Mouse (Mus musculus): ENCODE results near the gene Rnf213. TPM values are rescaled to one million over a fixed set of nuclear protein-coding genes. Genes with fewer than 3 reads are reported as not detected.
A peak's percentile ranks its signal among the peaks of the same experiment; 100 is the strongest.

Rnf213 gene
- total RNA-seq, 2 experiments from 2014 or later, result 29.1 to 31.6 TPM

DNA sequence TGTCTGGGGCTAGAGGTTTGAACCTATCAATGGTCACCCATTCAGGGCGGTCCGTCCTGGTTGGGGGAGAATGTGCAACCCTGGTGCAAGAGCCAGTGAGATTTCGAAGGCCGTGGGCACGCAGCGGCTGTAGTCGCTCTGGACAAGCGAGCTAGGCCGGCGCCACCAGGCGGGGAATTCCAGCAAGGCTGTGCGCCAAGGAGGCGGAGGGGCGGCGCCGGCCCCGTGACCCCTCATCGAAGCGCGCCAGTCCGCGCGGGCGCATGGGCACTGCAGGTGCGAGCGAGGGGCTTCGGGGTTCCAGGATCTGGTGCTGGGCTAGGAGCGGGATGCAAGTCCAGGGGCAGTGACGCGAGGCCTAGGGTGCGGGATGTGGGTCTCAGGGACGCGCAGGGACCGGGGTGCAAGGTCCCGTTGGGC, 3.0 kb upstream of the Rnf213 start:
- DNase-seq (ENCODE audit: low spot score in 2 of 2), result peak; percentile 73 to 76

DNA sequence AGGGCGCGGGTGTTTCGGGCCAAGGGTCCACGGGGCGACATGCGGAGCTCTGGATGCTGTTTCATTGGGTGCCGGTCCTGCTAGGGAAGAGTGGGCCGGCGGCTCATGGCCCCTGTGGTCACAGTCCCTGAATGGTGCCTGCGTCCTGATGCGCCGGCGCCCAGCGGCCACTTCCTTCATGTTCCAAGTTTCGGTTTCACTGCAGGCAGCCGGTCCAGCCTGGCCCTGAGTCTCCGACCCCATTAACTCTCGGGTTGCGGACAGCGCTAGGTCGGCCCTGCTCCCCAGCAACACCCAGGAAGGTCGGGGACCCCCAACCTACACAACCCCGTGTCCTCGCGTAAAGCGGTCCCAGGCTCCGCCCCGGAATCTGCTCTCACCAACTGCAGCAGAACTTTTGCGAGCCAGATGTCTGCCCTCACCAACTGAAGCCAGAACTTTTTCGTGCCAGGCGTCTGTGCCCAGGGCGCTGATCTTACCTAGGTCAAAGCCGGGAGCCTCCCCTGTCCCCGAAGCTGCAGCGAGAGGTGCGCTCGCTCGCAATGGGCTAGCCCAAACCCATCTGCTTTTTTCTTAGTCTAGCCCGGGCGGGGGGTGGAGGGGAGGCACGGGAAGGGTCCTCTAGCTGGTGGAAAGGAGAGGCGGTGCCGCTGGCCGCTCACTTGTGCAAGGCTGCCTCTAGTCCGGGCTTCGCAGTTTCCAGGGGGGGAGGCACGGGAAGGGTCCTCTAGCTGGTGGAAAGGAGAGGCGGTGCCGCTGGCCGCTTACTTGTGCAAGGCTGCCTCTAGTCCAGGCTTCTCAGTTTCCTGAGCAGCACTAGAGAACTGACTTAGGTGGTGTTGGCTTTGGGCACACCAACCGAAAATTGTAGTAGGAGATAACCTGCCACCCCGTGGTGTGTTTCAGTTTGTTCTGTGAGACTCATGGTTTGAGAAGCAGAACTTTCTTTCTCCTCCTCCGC, 2.3 kb upstream of the Rnf213 start:
- DNase-seq (ENCODE audit: low spot score in 2 of 2), result peak; percentile 46 to 55

DNA sequence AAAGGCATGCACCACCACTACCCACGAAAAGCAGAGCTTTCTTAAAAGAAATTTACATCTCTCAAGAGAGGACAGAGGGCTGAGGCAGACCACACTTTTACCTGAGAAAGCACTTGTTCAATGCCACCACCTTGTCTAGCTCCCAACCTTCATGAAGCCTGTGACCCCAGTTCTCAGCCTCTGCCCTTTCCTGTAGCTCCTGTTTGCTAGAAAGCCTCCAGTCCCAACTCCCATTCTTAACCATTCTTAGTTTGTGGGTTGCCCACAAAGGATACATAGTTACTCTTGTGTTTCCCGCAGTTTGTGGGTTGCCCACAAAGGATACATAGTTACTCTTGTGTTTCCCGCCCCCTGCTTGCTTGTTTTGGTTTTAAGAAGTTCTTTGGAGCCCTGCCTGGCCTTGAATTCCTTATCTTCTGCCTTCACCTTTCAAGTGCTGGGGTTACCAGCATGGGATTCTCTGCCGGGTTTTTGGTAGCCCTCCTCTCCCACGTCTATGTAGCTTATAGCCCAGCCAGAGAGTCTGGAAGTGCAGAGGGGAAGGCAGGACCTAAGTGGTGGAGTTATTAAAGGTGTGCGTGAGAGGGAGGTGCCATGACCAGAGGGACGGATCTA, 1.4 kb upstream of the Rnf213 start:
- no peak for DNase-seq (ENCODE audit: low spot score in 2 of 2)

DNA sequence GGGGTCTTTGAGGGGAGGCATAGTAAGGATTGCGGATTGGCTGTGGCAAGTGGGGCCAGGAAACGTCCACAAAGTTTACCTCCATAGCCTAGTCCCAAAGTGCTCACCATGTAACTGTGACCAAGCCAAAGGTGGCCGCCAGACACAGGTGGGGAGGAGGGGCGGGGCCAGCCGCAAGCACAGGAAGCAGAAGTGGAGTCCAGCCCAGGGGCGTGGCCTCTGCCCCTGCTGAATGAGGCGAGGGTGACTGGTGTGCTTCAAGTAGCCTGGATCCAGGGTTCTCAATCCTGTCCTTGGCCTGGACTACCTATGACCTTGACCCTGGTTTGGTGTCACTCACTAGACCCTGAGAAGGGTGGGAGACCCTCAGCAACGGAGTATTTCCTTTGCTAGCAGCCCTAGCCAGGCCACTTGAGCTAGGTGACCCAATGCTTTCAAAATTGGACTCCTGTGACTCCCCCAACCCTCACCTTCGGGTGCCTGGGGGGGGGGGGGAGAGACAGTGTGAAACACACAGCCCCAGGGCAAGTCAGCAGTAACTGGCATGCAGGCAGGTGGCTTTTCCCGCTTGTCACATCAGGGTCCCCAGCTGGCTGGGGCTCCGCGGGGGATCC, 792 bp upstream of the Rnf213 start:
- peak; percentile 40 to 46 for DNase-seq (ENCODE audit: low spot score in 2 of 2)

DNA sequence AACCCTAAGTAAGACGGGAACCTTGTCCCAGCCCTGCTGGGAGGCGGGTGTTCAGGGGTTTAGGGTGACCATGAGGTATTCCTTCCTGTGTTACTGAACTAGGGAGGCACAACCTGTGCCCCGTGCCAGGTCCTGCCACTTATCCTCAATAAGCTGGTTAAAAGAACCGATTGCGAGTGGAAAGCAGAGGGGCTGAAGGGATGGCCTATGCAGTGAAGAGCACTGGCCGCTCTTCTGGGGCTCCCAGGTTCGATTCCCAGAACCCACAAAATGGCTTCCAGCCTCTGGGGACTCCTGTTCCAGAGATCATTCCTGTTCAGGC, 544 bp downstream of the Rnf213 start:
- no peak for DNase-seq (ENCODE audit: low spot score in 2 of 2)

DNA sequence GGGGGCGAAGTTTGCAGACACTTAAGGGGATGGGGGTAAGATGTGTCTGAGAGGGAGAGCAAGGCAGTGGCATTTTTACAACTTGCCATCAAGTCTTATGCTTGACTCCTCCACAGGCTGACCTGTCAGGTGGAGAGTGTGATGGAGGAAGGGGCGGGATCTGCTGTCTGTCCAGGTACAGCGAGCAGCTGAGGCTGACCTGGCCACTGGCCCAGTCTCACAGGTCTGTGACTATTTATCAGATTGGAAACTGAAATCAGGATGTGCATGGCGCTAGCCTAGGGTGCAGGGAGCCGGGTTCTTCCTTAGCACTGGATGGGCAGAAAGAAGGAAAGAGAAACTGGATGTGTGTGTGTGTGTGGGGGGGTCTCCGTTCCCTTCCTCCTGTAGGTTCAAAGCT, 1.3 kb downstream of the Rnf213 start:
- DNase-seq (ENCODE audit: low spot score in 2 of 2), result no peak

DNA sequence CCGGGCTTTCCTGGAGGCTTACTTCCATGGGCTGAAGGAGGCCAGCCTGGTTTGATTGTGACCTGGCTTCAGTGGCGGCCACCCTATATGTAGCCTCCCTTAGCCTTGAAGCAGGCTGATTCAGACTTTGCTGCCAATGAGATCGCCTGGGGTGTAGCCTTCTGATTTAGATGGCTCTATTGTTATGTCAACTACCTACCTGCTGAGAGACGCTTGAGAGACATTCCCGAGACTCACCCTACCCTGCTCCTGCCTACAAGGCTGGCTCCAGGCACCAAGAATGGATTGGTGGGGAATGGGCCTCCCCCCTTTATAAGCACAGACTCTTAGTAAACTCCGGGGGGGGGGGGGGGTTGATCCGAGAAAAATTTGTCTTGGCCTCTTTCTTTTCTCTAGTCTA, 2.5 kb downstream of the Rnf213 start:
- DNase-seq (ENCODE audit: low spot score in 2 of 2), result no peak

DNA sequence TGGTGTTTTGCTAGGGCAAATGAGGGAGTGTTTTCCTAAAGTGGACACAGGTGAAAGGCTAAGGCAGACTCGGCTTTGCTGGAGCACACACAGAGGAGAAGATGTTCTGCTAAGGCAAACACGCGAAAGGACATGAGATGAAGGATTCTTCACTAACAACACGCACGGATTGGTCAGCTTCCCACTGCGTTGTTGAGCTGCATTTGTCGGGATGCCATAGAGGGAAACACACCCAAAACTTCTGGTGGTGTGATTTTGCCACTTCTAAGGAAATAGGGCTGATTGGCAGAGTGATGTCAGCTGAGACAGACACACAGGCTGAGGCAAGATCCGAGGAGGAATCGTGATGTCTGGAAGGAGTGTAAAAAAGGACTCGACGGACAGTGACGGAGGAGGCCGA, 3.0 kb downstream of the Rnf213 start:
- DNase-seq (ENCODE audit: low spot score in 2 of 2), result no peak

DNA sequence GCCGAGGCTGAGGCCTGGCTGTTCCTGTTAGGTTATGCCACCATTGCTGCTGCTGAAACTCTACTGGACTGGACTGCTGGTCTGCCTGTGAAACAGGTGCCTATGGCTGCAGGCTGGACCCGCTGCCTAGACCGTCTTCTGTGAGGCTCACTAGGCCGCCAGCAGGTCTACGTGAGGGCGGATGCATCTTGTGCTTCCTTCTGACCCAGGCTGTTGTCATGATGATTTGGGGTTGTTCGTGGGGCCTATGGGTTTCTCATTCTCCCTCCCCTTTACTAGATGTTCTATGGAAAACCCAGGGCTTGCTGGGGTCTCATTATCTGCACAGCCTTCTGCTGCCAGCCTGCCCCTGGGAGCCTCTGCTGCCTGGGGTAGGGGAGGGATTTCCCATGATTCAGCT, 3.6 kb downstream of the Rnf213 start:
- no peak for DNase-seq (ENCODE audit: low spot score in 2 of 2)

DNA sequence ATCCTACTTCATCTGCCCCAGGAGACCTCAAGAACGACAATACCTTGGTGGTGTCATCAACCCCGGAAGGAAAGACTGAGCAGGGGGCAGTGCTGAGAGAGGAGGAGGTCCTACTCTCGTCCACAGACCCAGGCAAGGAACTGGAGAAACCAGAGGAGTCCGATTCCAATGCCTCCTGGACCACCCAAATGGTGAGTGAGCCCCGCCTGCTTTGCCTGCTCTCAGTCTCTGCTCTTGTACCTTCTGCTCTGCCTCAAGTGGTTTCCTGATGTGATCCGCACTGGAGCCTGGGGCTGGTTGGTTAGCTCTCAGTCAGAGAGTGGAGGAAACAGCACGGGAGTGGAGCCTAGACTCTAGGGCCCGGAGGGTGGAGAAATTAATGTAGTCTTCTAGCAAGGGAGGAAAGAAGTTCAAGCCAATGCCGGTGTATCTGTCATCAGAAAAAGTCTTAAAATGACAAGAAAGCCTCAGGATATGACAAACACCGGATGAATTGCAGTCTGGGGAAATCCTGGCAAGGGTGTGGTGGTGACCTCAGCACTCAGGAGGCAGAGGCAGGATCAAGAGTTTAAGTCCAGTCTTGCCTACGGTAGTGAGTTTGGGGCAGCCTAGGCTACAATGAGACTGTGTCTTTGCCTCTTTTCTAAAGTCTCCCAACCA, 9.7 kb downstream of the Rnf213 start:
- no peak for DNase-seq (ENCODE audit: low spot score in 2 of 2)

DNA sequence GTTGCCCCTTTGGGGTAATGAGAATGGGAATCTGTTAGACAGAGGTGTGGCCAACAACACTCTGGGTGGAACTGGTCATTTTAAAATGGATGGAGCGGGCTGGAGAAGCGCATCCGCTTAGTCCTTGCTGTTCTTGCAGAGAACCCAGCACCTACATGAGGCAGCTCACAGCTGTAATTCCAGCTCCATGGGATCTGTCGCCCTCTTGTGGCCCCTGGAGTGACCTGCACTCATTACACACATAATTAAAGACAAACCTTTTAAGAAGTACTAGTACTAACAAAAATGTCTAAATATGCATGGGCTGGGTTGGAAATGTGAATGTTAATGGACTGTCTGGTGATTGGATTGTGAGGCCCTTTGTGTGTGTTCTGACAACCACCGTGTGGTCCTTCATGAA, 11.7 kb downstream of the Rnf213 start:
- no peak for DNase-seq (ENCODE audit: low spot score in 2 of 2)

DNA sequence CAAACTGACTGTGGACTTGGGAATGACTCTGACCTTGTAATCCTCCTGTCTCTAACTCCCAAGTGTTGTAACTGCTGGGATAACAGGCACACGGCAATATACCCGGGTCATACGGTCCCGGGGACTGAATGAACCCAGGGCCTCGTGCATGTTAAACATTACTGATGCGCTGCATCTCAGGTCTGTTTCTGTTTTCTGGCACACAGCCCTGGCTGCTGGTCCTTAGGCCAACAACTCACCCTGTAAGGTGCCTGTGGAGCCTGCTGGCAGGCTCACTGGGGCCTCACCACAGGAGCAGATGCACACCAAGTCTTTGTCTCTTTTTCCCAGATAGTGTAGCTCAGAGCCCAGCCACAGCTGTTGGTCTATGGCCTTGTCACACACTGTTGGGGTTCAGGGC, 14.5 kb downstream of the Rnf213 start:
- DNase-seq (ENCODE audit: low spot score in 2 of 2), result no peak

DNA sequence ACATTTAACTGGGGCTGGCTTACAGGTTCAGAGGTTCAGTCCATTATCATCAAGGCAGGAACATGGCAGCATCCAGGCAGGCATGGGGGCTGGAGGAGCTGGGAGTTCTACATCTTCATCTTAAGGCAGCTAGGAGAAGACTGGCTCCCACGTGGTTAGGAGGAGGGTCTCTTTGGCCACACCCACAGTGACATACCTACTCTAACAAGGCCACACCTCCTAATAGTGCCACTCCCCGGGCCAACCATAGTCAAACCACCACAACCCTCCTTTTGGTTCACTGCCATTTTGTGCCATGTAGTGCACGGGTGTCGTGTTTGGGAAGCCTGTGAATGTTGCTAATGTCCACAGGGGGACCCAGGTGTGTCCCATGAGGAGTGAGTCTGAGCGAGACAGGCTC, 15.1 kb downstream of the Rnf213 start:
- DNase-seq (ENCODE audit: low spot score in 2 of 2), result no peak

DNA sequence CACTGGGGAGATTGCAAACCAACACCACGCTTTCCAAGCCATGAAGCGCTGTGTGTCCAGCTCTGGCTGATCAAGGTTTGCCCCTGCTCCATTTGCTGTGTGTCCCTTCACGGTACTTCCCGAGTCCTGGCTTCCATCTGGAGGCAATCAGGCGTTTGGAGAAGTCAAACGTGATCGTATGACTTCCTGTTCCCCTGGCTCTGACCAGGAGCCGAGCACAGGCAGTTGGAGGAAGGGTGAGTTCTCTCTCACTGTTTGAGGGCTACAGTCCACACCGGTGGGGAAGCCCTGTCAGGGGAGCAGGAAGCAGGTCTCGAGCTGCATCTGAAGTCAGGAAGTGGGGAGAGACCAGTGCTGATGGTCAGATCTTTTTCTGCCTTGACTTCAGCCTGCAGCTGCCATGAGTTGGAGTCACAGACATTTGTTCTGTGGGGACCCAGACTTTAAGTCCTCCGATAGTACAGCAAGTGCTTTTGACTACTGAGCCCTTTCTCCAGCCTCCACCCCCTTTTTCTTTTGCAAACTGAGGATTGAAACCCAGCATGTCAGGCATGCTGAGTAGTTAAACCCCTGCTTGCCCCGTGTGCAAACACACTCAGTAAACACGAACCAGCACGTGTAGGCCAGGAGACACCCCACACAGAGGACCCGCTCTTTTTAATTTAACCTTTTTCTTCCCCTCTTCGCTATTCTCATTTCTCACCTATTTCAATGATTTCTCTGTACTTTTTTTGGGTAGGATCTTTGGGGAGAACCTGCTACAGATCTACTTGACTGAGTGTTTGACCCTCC, 26.6 kb downstream of the Rnf213 start:
- DNase-seq (ENCODE audit: low spot score in 2 of 2), result no peak

DNA sequence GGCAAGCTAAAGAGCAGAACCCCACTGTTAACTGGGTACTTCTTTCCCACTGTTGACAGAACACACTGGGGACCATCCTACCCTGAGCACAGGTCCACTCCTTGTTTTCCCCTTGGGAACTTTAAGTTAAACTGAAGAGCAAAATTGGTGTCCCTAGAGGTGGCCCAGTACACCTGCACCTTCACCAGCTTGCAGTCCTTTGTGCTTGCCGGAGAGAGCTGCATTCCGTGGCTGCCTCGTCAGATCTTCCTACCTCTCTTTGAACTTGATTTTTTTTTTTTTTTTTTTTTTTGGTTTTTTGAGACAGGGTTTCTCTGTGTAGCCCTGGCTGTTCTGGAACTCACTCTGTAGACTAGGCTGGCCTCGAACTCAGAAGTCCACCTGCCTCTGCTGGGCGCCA, 27.5 kb downstream of the Rnf213 start:
- no peak for DNase-seq (ENCODE audit: low spot score in 2 of 2)

DNA sequence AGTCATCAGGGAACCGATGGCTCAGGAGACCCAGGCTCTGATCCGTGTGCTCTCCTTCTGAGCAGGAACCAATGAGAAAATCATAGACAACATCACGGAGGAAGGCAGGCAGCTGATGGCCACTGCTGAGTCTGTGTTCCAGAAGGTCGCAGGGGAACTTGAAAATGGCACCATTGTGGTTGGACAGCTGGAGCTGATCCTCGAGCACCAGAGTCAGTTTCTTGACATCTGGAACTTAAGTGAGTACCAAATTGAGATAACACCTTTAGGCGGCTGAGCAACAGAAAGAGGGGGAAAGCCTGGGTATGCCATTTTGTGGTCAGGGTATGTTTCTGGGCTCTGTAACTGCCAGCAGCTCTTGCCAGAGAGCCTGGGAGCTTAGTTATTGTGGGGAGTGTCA, 34.5 kb downstream of the Rnf213 start:
- DNase-seq (ENCODE audit: low spot score in 2 of 2), result no peak

DNA sequence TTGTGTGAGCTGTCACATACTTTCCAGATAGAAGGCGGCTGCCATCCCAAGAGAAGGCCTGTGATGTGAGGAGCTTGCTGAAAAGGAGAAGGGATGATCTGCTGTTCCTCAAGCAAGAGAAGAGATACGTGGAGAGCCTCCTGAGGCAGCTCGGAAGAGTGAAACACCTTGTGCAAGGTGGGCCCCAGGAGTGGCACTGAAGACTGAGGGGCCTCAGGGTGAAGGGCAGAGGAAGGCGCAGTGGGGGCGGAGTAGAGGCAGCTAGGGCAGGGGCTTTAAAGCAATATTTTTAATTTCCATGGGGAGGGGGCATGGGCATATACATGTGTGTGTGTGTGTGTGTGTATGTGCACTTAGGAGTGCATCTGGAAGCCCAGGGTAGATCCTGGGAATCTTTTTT, 35.1 kb downstream of the Rnf213 start:
- DNase-seq (ENCODE audit: low spot score in 2 of 2), result no peak

DNA sequence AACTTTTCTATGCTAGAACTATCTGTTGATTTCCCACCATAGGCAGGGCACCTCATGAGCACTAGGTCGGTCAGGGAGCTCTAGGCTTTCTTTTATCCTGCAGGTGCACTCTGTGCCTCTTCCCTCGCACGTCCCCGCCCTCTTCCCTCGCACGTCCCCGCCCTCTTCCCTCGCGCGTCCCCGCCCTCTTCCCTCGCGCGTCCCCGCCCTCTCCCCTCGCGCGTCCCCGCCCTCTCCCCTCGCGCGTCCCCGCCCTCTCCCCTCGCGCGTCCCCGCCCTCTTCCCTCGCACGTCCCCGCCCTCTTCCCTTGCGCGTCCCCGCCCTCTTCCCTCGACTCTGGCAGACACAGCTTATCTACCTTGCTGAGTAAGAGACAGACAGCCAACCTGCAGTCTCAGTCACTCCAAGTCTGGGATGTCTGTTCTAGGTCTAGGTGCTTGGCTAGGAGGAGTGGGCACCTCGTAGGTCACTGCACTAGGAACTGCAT, 35.8 kb downstream of the Rnf213 start:
- peak in 1 of 2 experiments; percentile 20 for DNase-seq (ENCODE audit: low spot score in 2 of 2)

DNA sequence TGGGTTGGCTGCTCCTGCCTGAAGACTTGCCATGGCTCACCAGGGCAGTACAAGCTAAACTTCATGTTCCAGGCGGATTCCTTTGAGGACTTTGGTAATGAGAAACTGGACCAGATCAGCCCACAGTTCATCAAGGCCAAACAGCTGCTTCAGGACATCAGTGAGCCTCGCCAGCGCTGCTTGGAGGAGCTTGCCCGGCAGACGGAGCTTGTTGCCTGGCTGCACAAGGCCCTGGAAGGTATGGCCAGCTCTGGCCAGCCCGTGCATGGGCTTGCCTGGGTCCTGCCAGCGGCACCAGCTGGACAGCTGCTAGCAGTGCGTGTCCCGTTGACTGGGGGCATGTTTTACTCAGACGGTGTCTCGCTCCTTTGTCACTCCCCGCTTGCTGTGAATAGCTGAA, 38.6 kb downstream of the Rnf213 start:
- no peak for DNase-seq (ENCODE audit: low spot score in 2 of 2)

DNA sequence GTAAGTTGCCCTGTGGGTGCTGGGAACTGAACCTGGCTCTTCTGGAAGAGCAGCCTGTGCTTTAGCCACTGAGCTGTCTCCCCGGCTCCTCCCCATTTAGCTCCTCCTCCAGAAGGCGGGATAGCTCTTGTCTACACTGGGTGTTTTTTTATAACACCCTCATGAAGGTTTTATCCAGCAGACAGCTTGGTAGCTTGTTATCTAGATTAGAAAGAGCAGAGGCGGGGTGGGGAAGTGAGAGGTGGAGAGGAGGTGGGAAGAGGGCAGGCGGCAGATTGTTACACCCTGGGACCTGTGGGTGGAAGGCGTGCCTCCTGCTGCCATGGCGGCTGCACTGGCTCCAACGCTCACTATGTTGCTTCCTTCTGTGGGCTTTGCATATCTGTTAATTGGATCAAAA, 39.8 kb downstream of the Rnf213 start:
- DNase-seq (ENCODE audit: low spot score in 2 of 2), result no peak

DNA sequence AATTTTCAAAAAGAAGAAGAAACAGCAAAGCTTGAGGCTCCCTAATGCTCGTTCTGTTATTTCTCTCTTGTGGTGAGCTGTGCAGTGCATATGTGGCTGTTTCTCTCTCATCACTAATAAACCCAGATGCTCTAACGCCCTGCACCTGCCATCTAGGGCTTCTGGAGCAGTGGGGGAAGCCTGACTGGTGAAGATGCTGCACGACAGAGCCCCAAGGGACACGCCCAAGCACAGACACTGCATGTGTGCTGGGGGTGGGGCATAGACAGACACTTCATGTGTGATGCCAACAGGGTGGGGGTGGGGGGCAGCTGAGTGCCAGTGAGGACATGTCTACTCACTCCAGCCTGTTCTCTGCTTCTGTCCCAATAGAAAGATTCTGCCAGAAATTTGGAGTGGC, 41.4 kb downstream of the Rnf213 start:
- no peak for DNase-seq (ENCODE audit: low spot score in 2 of 2)
